Mouse (Mus musculus) ES-Bruce4 (cell line): Measurements from ENCODE around the gene Agmat.

Experiments used
- CTCF ChIP-seq: IDR thresholded peaks from one replicate; pipeline ENCODE4 v1.8.1; 2011; ENCODE audit warnings: low read depth, low read length
- POLR2A ChIP-seq: IDR thresholded peaks from one replicate; pipeline ENCODE4 v1.8.1; 2011; ENCODE audit warnings: low read length; ENCODE audit not compliant: insufficient read depth

DNA sequence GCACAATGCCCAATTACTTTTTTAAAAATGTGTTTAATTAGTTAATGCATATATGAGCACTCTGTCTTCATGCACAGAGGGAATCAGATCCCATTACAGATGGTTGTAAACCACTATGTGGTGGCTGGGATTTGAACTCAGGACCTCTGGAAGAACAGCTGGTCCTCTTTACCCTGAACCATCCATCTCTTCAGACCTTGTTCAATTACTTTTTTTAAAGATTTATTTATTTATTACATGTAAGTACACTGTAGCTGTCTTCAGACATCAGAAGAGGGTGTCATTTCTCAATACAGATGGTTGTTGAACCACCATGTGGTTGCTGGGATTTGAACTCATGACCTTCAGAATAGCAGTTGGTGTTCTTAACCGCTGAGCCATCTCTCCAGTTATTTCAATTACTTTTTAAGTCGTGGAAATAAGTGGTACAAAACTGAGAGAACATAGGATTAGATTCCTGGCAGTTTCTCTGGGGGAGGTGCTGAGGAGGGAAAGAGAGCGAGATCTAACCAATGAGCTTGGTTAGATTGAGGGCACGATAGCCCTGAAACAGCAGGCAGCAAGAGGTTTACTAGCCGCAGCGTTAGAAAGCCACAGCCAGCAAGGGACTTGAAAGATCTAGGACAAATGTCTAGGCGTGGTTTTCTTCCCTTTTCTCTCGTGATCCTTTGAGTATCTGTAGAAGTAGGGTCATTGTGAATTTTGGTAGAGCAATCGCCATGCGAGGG is 46.2 kb downstream of the Agmat start:
- no peak for TF ChIP-seq CTCF
- TF ChIP-seq POLR2A, result no peak
